Mouse (Mus musculus) CH12.LX (cell line): ENCODE data around the gene Usp45. TPM values are rescaled to one million over a fixed set of nuclear protein-coding genes. Genes with fewer than 3 reads are reported as not detected.

Source experiments
- polyA plus RNA-seq: library from polyadenylated mRNA; unstranded; fragments of >175 nt; gene quantifications from 2 replicates; pipeline ENCODE4 v1.2.1, GENCODE M21; 2012; ENCODE audit warnings: low read depth; ENCODE audit not compliant: insufficient read length
- total RNA-seq, 2 experiments: library from RNA; depleted of rRNA; stranded (reverse); fragments of 300-350 nt in 1 of 2; fragments of >200 nt in 1 of 2; gene quantifications; 2 replicates each; pipeline ENCODE4 v1.2.3; 2012 to 2014

Gene Usp45
- total and polyA plus RNA-seq, 3 experiments: 16.7 to 30.6 (median 17.5) TPM

Other genes starting within 250 kb of the Usp45 start
- gene Prdm13, start 81.2 kb upstream of the Usp45 start, total RNA-seq (2012; rRNA removed): not detected in 2 replicates
- gene Prdm13, start 81.2 kb upstream of the Usp45 start, total RNA-seq (2014; rRNA removed): not detected in 2 replicates
- not detected in 2 replicates for gene Prdm13, start 81.2 kb upstream of the Usp45 start, polyA plus RNA-seq
- 20.7 and 22.7 TPM in 2 replicates for gene Ccnc, start 39.5 kb upstream of the Usp45 start, total RNA-seq (2012; rRNA removed)
- gene Ccnc, start 39.5 kb upstream of the Usp45 start, total RNA-seq (2014; rRNA removed): 61.4 and 73.0 TPM in 2 replicates
- 24.4 and 32.3 TPM in 2 replicates for gene Ccnc, start 39.5 kb upstream of the Usp45 start, polyA plus RNA-seq
- gene Tstd3, start 56 bp downstream of the Usp45 start, total RNA-seq (2012; rRNA removed): 24.6 and 25.6 TPM in 2 replicates
- 51.0 and 57.1 TPM in 2 replicates for gene Tstd3, start 56 bp downstream of the Usp45 start, total RNA-seq (2014; rRNA removed)
- gene Tstd3, start 56 bp downstream of the Usp45 start, polyA plus RNA-seq: 37.2 and 39.9 TPM in 2 replicates
- gene Pnisr, start 80.4 kb downstream of the Usp45 start, total RNA-seq (2012; rRNA removed): 48.1 and 51.3 TPM in 2 replicates
- gene Pnisr, start 80.4 kb downstream of the Usp45 start, total RNA-seq (2014; rRNA removed): 32.9 and 40.7 TPM in 2 replicates
- gene Pnisr, start 80.4 kb downstream of the Usp45 start, polyA plus RNA-seq: 95.2 and 118 TPM in 2 replicates
- gene Coq3, start 112.5 kb downstream of the Usp45 start, total RNA-seq (2012; rRNA removed): 6.7 and 8.2 TPM in 2 replicates
- gene Coq3, start 112.5 kb downstream of the Usp45 start, total RNA-seq (2014; rRNA removed): 9.0 and 9.2 TPM in 2 replicates
- gene Coq3, start 112.5 kb downstream of the Usp45 start, polyA plus RNA-seq: 5.1 and 5.7 TPM in 2 replicates
- gene Faxc, start 164.2 kb downstream of the Usp45 start, total RNA-seq (2012; rRNA removed): 1.7 and 2.1 TPM in 2 replicates
- gene Faxc, start 164.2 kb downstream of the Usp45 start, total RNA-seq (2014; rRNA removed): 0.16 TPM in 2 replicates
- gene Faxc, start 164.2 kb downstream of the Usp45 start, polyA plus RNA-seq: 0.33 and 0.37 TPM in 2 replicates